Mouse (Mus musculus): ENCODE results near the gene Paf1. TPM values are rescaled to one million over a fixed set of nuclear protein-coding genes. Genes with fewer than 3 reads are reported as not detected.

The Paf1 gene
- total RNA-seq (2021) = 10 to 100 TPM; 29.5 to 31.2 TPM
- long read RNA-seq, experiment 1, transcript Paf1-201 (14 exons, 2,003 nt) = major isoform, 18 of 25 reads
- long read RNA-seq, experiment 1, partial matches to known transcripts = 2 of 25 reads
- long read RNA-seq, experiment 1, other reads (novel, unspliced or antisense) = 3 of 25 reads
- long read RNA-seq, experiment 2, transcript Paf1-201 (14 exons, 2,003 nt) = major isoform, 17 of 20 reads
- long read RNA-seq, experiment 2, partial matches to known transcripts = 0 of 20 reads
- long read RNA-seq, experiment 2, other reads (novel, unspliced or antisense) = 3 of 20 reads

DNA sequence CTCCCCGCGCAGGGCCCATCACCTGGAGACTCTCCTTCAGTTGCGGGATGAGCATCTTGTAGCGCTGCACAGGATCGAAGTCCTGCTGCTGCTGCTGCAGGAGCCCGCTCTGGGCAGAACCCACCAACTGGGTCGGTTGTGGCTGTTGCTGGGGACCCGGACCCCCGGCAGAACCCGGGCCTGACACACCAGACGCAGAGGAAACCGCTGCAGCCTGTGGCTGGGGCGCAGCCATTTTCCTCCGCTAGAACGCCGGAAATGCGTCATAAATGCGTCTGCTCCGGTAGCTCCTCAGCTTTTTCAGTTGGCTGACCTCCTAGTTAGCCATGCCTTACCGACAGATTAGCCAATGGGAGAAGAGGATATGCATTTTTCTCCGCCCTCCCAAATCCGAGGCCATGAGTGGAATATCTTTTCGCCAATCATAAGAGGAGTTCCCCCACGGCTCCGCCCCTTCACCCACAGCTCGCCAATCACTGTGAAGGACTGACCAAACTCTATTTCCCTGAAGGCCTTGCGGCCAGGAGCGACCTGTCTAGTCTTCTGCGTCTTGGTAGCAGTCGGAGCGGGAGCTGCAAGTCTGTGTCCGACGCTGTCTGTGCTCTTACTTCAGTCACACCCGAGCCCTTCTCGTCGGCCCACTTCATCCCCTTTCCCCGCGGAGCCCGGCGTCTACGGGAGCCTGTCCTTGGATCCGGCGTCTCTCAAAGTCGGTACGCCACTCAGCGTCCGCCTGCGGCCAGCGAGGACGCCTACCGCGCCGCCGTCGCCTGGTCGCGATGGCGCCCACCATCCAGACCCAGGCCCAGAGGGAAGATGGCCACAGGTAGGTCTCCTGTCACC, at the start of gene Paf1, which contains the start of gene Med29:
Paf1 (plus strand) TSS at position 523 of the 843 bp plus-strand sequence.
Med29 (minus strand) TSS at position 280 of the 843 bp plus-strand sequence.
- DNase-seq (ENCODE audit: low spot score) = peak; percentile 99

DNA sequence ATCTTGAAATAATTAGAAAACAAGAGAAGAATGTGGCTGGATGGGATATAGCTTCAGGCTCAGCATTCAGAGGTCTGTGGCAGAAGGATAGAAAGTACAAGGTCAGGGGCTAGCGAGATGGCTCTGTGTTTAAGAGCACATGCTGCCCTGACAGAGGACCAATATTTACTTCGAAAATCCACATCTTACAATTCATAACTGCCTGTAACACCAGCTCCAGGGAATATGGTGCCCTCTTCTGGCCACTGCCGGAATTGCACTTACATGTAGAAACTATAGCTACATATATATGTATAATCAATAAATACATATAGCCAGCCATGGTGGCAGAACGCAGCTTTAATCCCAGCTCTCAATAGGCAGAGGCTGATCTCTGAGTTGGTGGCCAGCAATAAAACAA, 48.1 kb upstream of the Paf1 start:
- peak; percentile 50 for DNase-seq (ENCODE audit: low spot score)

DNA sequence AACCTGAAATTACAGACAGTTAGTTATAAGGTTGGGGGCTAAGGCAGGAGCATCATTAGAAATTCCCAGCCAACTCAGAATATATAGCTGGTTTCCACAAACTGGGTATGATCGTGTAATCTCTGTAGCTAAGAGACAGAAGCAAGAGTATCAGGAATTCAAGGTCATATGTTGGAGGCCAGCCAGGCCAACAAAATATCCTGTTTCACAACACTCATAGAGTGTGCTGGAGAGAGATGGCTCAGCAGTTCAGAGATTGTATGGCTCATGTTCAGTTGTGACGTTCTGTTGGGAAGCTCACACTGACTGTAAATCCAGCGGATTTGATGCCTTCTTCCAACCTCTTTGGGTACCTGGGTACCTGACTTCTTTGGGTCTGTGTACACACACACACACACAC, 45.0 kb upstream of the Paf1 start:
- peak; percentile 46 for DNase-seq (ENCODE audit: low spot score)

DNA sequence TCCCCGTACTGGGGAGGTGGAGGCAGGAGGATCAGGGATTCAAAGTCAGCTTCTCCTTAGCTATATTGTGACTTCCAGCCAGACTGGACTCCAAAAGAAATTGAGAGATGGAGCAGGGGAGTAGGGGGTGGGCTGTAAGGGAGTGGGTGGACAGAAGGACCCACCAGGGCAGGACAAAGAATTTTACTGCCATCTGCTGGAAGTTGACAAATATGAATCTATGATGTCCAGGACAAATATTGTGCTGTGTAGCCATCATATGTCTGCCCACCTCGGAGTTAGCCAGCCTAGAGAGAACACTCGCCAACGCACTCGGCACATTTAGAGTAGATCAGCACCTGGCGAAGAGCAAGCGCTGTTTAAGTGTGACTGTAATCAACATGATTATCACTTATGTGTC, 44.1 kb upstream of the Paf1 start:
- DNase-seq (ENCODE audit: low spot score) = no peak

DNA sequence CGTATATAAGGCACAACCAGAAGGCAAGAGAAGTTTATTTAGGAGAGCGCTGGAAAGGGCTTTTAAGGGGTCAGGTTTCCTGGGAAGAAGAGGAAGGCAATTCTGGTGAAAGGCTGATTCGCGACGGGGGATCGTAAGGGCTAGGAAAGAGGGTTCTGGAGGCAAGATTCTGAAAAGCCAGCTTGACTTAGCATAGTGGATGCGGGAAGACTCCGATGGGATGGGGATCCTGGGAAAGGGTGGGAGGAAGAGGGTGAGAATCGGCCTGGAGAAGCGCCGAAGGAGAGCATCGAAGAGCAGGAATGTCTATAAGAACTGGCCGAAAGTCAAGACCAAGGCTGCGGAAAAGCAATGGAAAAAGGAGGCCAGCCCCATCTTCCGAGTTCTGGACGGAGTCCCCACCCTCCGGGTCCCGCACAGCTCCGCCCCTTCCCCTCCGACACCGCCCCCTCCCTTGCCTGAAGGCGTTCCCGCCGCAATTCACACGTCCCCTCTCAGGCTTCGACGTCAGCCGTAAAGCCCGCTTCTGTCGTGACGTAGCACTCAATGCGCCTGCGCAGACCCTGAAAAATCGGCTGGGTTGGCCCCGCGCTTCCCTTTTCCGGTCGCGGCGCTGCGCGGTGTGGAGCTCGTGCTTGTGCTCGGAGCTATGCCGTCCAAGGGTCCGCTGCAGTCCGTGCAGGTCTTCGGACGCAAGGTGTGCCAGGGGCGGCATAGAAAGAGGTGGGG, 42.4 kb upstream of the Paf1 start, which contains the start of gene Rps16:
Rps16 (plus strand) TSS at position 498 of the 729 bp plus-strand sequence.
- DNase-seq (ENCODE audit: low spot score) = peak; percentile 99

DNA sequence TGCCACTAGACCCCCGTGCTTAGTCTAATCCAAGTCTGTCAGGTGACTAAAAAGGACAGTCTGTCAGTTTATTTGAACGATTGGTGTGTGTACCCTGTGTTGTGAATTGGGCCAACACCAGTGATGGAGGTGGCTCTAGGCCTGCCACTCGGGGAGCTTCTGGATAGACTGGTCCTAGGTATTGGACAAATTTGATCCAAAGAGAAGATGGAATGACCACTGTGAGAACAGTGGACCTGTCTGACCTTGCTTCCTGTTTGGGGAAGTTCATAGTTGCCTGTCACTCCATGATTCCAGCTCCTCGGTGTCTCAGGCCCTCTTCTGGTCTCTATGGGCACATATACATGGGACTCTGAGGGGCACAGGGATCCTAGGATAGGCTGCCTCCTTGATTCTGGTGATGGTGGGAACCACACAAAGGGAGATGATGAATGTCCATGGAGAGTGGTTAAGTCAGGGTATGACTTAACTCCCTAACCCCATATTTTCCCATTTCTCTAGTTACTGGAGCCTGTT, 41.0 kb upstream of the Paf1 start:
- no peak for DNase-seq (ENCODE audit: low spot score)

DNA sequence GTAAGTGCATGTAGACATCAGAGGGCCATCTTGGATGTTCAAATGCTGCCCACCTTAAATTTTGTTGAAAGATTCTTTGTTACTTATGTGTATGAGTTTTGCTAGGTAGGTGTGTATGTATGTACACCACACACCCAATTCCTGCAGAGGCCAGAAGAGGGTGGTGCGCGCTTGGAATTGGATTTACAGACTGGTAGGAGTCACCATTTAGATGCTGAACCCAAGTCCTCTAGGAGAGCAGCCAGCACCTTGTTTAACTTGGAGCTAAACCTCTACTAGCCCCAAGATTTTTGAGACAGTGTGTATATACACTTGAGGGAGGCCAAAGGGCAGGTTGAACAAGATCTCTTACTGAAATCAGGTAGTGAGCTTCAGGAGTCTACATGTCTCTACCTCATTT, 39.5 kb upstream of the Paf1 start:
- no peak for DNase-seq (ENCODE audit: low spot score)

DNA sequence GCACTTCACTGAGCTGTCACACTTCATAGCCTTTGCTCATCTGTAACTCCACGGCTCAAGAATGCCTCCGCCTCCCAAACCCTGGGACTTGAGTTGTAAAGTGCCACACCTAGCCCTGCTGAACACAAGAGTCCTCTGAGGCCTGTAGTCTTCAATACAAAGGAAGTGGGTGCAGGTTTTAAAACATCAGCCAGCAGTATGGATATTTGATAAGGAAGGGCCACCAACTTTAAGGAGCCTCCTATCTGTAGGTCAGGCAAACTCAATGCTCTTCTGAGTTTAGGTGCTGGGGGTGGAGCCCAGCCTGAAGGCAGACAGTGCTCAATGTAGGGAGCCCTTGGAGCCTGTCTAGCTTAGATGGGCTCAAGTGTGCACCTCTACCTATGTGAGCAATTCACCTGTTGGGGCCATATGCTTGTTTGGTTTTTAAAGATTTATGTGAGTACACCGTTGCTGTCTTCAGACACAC, 38.6 kb upstream of the Paf1 start:
- DNase-seq (ENCODE audit: low spot score) = no peak

DNA sequence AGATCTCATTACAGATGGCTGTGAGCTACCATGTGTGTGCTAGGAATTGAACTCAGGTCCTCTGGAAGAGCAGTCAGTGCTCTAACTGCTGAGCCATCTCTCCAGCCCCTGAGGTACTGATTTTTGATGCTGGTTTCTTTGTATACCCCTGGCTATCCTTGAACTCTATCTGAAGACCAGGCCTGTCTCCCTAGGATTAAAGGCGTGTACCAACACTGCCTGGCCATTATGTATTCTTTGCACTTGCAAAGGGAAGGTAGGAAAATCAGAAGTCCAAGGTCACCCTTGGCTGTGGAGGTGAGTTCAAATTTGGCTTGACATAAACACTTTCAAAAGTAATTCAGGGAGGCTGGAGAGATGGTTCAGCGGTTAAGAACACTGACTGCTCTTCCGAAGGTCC, 38.2 kb upstream of the Paf1 start:
- no peak for DNase-seq (ENCODE audit: low spot score)

DNA sequence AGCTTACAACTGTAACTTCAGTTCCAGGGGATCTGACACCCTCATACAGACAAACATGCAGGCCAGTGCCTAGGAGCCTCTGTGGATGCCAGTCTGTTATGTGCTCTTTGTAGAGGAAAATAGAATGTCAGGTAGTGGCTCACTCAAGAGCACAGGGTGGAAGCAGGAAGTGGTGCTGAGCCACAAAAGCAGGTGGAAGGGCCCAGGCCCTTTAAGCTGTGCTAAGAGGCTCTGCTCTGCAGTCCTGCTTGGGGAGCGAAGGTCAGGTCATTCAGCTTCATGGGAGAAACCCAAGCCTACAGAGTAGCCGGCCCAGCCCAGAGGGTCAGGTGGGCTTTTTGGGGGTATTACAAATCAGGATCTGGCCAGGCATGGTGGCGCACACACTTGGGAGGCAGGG, 37.5 kb upstream of the Paf1 start:
- no peak for DNase-seq (ENCODE audit: low spot score)

DNA sequence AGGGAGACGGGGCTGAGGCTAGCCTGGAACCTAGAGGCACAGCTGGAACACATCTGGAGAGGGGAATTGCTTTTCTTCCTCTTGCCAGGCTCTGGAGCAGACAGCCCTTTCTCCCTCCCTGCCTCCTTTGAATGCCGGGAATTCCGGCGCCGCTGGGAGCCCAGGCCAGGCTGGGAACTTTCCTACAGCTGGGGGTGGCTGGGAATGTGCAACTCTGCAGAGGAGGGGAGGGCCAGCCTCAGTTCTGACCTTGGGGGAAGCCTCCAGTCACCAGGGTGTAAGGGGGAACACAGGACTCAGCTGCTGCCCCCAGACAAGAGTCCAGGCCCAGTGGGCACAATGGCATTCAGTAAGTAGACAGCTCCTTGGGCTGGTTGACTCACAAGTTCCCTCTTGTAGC, 35.8 kb upstream of the Paf1 start:
- peak; percentile 34 for DNase-seq (ENCODE audit: low spot score)

DNA sequence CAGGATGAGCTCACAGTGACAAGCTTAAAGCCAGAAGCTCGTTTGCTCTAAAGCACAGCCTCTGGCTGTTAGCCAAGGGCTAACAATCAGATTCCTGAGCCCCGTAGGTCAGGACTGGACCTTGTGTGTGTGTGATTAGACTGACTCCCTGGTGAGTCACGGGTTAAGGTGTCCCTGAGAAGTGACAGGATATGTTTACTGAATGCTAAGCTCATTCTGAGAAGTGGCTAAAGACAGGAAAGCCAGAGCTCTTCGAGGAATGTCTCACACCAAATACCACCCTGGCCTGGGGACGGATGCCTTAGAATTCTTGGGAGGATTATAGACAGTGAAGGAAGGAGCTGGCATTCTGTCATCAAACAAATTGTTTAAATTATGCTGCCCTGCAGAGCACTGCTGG, 34.8 kb upstream of the Paf1 start:
- DNase-seq (ENCODE audit: low spot score) = no peak

DNA sequence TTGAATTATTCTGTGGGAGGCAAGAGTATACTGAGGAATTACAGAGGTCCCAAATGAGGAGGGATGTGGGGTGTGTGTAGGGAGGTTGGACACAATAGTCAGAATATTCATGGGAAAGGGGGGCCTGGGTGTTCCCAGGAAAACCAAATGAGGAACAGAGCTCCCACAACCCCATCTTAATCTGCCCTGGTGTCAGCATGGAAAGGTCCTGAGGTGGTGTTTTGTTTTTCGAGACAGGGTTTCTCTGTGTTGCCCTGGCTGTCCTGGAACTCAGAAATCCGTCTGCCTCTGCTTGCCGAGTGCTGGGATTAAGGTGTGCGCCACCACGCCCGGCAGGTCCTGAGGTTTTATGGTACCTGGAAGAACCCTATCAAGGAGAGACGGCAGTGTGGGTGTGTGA, 34.3 kb upstream of the Paf1 start:
- DNase-seq (ENCODE audit: low spot score) = no peak

DNA sequence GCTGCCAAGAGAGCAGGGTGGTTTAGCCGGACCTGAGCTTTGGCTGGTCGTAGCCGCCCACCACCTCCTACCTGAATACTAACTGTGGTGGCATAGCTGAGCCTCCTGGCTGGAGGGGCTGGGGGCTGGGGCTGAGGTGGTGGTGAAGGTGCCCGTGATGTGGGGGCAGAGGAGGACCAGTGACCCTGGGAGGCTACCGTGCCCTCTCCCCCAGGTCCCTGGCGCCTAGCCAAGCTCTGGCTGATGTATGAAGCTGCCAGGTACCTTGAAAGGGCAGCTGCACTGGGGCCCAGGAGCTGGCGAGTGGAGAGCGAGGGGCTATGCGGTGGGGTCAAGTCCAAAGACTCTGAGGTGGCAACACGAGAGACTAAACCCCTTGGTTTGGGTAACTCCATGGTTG, 32.9 kb upstream of the Paf1 start:
- DNase-seq (ENCODE audit: low spot score) = no peak

DNA sequence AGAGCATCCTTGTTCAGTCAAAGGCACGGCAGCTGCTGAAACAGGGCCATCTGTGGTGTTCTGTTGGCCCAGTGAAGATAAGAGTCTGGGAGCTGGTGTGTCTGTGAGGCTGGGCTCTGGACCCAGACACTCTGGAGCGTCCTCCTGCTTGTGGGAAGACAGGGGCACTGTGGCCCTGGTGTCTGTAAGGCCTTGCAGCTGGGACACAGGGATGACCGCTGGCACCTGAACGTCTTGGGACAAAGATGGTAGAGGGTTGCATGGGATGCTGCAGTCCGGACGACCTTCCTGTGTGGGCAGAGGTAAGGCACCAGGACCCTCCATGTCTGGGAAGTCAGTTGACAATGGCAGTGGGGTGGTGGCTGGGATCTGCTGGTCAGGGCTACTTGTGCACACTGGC, 32.5 kb upstream of the Paf1 start:
- no peak for DNase-seq (ENCODE audit: low spot score)

DNA sequence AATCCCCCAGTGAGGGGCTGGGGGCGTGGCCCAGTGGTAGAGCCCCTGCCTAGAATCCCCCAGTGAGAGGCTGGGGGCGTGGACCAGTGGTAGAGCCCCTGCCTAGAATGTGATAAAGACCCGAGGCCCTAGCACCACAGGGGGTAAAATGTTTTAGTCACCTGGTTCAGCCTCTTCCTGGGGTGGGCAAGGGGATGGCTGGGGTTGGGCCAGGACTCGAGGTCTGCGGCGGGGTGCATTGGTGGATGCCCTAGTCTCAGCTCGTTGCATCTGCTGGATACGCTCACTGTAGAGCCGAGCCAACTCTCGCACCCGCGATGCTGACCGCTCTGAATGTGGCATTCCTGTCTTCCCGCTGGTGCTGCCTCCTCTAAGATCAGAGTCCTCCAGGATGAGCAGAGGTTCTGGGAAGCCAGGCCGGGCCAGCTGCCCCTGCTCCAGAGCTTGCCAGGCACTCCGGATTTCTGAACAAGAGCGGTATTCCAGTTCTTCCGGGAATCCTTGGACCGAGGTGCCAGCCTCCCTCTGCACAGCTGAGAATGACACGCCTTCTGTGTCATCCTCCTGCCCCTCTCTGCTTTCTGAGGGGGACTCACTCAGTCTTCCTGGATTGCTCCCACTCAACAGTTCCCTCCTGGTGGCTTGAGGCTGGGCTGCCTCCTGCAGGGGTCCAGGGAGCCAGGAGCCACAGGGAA, 31.0 kb upstream of the Paf1 start:
- DNase-seq (ENCODE audit: low spot score) = no peak

DNA sequence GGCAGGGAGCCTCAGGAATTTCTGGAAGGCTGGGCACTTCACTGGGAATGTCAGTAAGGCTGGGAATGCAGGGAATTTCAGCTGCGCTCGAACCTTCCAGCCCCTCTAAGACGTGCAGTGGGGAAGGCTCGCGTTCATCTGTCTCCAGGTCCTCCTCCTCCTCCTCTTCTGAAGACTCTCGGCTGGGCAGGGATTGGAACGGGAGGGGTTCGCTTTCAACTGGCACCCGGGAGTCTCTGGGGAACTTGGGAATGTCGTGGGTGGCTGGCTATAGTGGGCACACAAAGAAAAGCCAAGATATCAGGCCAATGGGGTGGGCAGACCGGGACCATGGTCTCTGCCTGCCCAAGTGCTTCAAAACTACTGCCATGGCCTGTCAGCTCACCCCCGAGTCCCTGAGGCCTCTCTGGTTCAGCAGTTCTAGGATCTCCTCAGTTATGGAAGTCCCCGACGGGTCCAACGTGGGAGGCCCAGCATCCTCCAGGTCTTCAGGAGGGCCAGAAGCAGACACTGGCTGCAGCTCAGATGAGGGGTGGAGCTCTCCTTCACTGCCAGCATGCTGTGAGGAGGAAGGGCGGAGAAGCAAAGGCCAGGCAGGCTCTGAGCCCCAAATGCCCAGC, 30.2 kb upstream of the Paf1 start:
- no peak for DNase-seq (ENCODE audit: low spot score)

DNA sequence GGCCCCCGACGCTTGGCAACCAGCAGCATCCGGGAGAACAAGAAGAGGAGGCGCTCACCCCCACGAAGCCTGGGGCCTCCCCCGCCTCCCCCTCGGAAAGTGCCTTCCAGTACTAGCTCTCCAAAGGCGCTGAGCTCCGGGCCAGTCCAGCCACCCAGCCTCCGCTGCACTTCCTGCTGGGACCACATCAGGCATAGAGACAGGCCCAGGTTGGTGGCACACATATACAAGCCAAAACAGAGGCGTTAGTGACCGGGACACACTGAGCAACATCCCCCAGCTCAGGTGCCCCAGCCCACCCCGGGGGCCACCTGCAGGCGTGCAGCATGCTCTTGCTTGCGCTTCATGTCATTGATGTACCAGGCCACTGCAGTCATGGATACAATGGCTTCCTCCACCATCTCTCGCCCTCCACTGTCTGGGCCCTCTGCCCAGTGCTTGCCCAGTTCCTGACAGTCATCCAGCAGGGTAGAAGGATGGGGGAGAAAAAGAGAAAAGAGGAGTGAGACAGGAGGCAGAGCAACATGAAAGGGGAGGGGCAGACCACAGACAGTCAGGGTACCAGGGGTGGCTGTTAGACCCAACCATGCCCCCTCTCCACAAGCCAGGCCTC, 25.0 kb upstream of the Paf1 start:
- no peak for DNase-seq (ENCODE audit: low spot score)

DNA sequence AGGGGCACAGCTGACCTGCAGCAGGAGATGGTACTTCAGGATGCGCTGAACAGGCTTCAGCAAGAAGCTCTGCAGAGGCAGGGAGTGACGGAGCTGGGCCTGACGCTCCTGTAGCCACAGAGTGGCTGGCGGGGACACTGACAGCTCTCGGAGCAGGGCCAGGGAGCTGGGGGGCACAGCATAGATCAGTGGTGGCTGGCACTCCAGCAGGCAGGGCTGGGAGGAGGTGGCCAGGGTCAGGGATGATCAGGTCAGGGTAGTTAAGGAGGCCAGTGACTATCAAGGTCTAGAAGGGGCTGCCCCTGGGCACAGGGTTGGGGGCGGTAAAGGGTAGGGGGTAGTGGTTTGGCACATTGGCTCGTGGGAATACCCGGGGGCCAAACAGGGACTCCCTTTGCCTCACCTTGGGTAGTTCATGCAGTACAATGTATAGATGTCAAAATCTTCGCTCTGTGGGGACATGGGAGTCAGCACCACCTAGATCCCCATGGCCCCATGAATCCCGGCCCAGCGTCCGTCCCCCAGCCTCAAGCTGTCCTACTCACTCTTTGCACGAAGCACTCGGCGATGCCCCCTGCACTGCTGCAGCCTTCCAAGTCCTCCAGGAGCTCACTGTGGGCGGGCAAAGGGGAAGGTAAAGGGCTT, 24.4 kb upstream of the Paf1 start:
- no peak for DNase-seq (ENCODE audit: low spot score)

DNA sequence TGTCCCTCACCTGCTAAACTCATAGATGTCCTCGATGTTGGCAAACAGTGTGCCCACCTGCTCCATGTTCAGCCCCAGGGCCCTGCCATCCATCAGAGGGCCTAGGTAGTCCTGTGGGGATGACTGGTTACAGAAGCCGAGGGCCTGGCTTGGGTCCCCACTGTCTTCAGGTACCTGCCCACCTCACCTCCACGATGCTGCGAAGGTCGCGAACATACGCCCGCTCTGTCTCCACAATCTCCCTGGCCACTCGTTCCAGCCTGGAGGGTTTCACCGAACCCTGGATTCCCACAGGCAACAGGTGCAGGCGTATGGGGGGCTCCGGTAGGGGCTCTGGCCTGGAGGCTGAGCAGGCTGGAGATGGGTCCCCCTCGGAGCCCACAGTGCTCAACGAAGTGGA, 22.7 kb upstream of the Paf1 start:
- no peak for DNase-seq (ENCODE audit: low spot score)
